Mouse (Mus musculus) bone marrow macrophage, adult 2 months (primary cell): Measurements from ENCODE around the gene Pawr.

Experiments used
- CTCF ChIP-seq: IDR thresholded peaks from 2 replicates; pipeline ENCODE4 v1.5.1; 2012; ENCODE audit warnings: low read depth, mild to moderate bottlenecking, low read length, moderate library complexity
- POLR2A ChIP-seq: IDR thresholded peaks from 2 replicates; pipeline ENCODE4 v1.6.1; 2012; ENCODE audit warnings: mild to moderate bottlenecking, low read depth, low read length, borderline replicate concordance

- TF ChIP-seq CTCF (no peak), POLR2A (no peak)
Observed at GRCm38 (mm10) chr10:108307772-108308171, 24.1 kb upstream of the Pawr start.
